In the genomic region with DNA sequence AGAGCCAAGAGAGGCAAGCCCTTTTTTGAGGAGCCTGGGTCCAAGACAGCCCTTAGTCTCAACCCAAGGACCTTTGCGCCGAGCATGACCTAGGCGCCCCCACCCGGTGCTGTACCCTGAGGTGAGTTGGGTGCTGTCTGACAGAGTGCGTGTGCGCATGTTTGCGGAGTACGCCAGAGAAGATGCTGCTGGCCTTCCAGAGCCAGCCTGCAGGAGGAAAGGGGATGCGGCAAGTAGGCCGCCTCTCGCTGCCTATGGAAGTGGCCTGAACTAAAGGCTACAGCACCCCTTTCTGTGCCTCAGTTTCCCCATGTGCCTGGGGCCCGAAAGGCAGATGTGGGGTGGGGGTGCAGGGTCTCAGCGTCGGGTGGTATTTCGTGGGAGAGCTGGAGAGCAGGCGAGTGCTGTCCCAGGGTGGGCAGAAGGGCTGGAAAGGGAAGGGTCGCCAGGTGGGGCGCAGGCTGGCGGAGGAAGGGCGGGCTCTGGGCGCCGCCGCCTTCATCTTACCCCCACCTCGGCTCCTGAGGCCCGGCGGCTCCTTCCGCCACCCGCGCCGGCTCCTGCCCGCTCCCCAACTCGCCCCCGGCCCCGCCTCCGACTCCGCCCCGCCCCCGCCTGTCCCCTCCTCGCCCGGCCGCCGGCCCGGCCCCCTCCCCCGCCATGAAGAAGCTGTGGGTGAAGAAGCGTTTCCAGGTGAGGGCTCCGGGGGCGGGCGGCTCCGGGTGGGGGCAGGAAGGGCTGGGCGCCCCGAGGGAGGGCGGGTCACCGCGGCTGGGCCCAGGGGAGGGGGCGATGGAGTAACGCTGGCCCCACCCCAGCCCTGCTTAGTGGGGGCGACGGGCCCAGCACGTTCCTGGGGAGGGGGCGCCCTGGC, we compare ENCODE assay signal across 8 mouse cellular contexts. TPM values are rescaled to one million over a fixed set of nuclear protein-coding genes. Genes with fewer than 3 reads are reported as not detected.
A peak's percentile ranks its signal among the peaks of the same experiment; 100 is the strongest.
DNase-seq lines count a peak whose midpoint lies in the region; ATAC-seq and TF ChIP-seq lines count a peak whose summit lies in the region.

No protein-coding gene starts in this region.

- H3K9ac ChIP-seq in hindbrain, embryonic 11.5 days (ENCODE audit: low read depth, low read length), result peak overlapping the region; percentile 80
- H3K9ac ChIP-seq in liver, embryonic 12.5 days, result 0 out of 2 replicates have a peak overlapping the region, but pooled peaks have one; percentile 14

- H3K4me3 ChIP-seq in left cerebral cortex, adult 2 months, result peak overlapping the region; percentile 79
- H3K4me3 ChIP-seq in hindbrain, embryonic 11.5 days (ENCODE audit: low read depth, low read length), result peak overlapping the region; percentile 77
- H3K4me3 ChIP-seq in liver, embryonic 12.5 days, result peak overlapping the region; percentile 48

- peak overlapping the region; percentile 99 for H3K27ac ChIP-seq in left cerebral cortex, adult 2 months
- H3K27ac ChIP-seq in hindbrain, embryonic 11.5 days (ENCODE audit: low read depth, low read length), result peak overlapping the region; percentile 85
- H3K27ac ChIP-seq in liver, embryonic 12.5 days, result no peak overlapping the region

- H3K4me2 ChIP-seq in hindbrain, embryonic 11.5 days (replicated peaks; ENCODE audit: low read depth, low read length), result peak overlapping the region; percentile 100
- H3K4me2 ChIP-seq in liver, embryonic 12.5 days, result peak overlapping the region; percentile 67

- TF ChIP-seq CTCF in left cerebral cortex, adult 2 months (IDR thresholded peaks at IDR 0.05), result peak; percentile 21

- peaks cover 9% of the 10 kb centered on the region; the same call in 1 of the 2 replicates for H3K4me1 ChIP-seq in hindbrain, embryonic 11.5 days (replicated peaks; ENCODE audit: control insufficient read depth, insufficient read depth, low read length)
- H3K4me1 ChIP-seq in liver, embryonic 12.5 days, result peaks cover 6% of the 10 kb centered on the region

- WGBS in hindbrain, embryonic 11.5 days, result 2% methylated on average over 28 of the region's 60 CpGs
- 8% methylated on average over 34 of the region's 60 CpGs for WGBS in liver, embryonic 12.5 days (ENCODE audit: insufficient replicate concordance)

- no peaks in the 10 kb centered on the region for H3K36me3 ChIP-seq in hindbrain, embryonic 11.5 days (ENCODE audit: control insufficient read depth, insufficient read depth, low read length)
- no peaks in the 10 kb centered on the region for H3K36me3 ChIP-seq in liver, embryonic 12.5 days

- intact Hi-C loops in left cerebral cortex, adult 2 months (cut with DNase I), result no loop called here

- peak; percentile 58 for ATAC-seq in hindbrain, embryonic 11.5 days (ENCODE audit: low FRiP score)
- ATAC-seq in liver, embryonic 12.5 days, result no peak

- DNase-seq in left cerebral cortex, adult 2 months (ENCODE audit: extremely low spot score in 1 of 2, low spot score in 2 of 2), result peak; percentile 55 to 59
- DNase-seq in left cerebral cortex, adult 9 months (ENCODE audit: low spot score in 2 of 2), result no peak
- DNase-seq in R1 (ENCODE audit: low read depth, low spot score), result peak; percentile 63
- DNase-seq in embryo, embryonic 11 days, result peak; percentile 79
- peak; percentile 63 for DNase-seq in hindbrain, embryonic 11.5 days (ENCODE audit: low spot score)
- peak; percentile 57 for DNase-seq in right cerebral cortex, postnatal 25 days
- DNase-seq in B cell, adult 2 months, result no peak

- H3K9me3 ChIP-seq in hindbrain, embryonic 11.5 days (ENCODE audit: control insufficient read depth, low read length), result no peaks in the 10 kb centered on the region
- H3K9me3 ChIP-seq in liver, embryonic 12.5 days (replicated peaks), result no peaks in the 10 kb centered on the region

- peaks cover 4% of the 10 kb centered on the region for H3K27me3 ChIP-seq in hindbrain, embryonic 11.5 days (ENCODE audit: control insufficient read depth, insufficient read depth, low read length)
- H3K27me3 ChIP-seq in liver, embryonic 12.5 days (replicated peaks), result peaks cover 99% of the 10 kb centered on the region

RNA-seq across cellular contexts. Expression of a gene that starts 6.6 kb away (rescaled TPM):
- total RNA-seq in left cerebral cortex, adult 2 months (2021), result 100 to 1,000 TPM; 199 to 215 TPM
- polyA plus RNA-seq in hindbrain, embryonic 11.5 days (2014; fragmentation: Nextera tagmentation; extraction: Ambion mirVana), result 11.1 and 12.7 TPM in 2 replicates
- 11.4 and 14.3 TPM in 2 replicates for polyA plus RNA-seq in liver, embryonic 12.5 days (2016; fragmentation: Nextera tagmentation; extraction: Ambion mirVana)

RNA-seq across cellular contexts. Expression of a gene that starts 21.6 kb away (rescaled TPM):
- total RNA-seq in left cerebral cortex, adult 2 months (2021), result 1 to 10 TPM in 1 of 2 experiments, under 1 TPM in 1; 0.77 to 1.7 TPM
- polyA plus RNA-seq in hindbrain, embryonic 11.5 days (2014; fragmentation: Nextera tagmentation; extraction: Ambion mirVana), result 2.1 and 2.4 TPM in 2 replicates
- polyA plus RNA-seq in liver, embryonic 12.5 days (2016; fragmentation: Nextera tagmentation; extraction: Ambion mirVana), result 6.9 and 7.4 TPM in 2 replicates

RNA-seq across cellular contexts. Expression of a gene that starts 54.0 kb away (rescaled TPM):
- total RNA-seq in left cerebral cortex, adult 2 months (2021), result 10 to 100 TPM; 65.0 to 69.4 TPM
- 53.8 and 56.3 TPM in 2 replicates for polyA plus RNA-seq in hindbrain, embryonic 11.5 days (2014; fragmentation: Nextera tagmentation; extraction: Ambion mirVana)
- 44.0 and 47.9 TPM in 2 replicates for polyA plus RNA-seq in liver, embryonic 12.5 days (2016; fragmentation: Nextera tagmentation; extraction: Ambion mirVana)

Comparison
In these comparisons a context has a peak if more than half of its experiments do, and no peak if none do; other contexts are left out.
1. DNase-seq: peak in left cerebral cortex, adult 2 months (2 of 2), R1 (single experiment), embryo, embryonic 11 days (single experiment), hindbrain, embryonic 11.5 days (single experiment) and right cerebral cortex, postnatal 25 days (single experiment); none in left cerebral cortex, adult 9 months (0 of 2) and B cell, adult 2 months (0 of 2).
2. Peak in every context shown above with its lines, with median percentiles within 50 percentile points of each other: H3K4me3 ChIP-seq.